Mouse (Mus musculus) C2C12 (cell line): ENCODE data around the gene Mansc1. TPM values are rescaled to one million over a fixed set of nuclear protein-coding genes. Genes with fewer than 3 reads are reported as not detected.

ENCODE experiments used
- H3K27me3 ChIP-seq: one replicate; pipeline ENCODE4 v1.6.1; 2011; ENCODE audit not compliant: control insufficient read depth, insufficient read depth, insufficient read length
- H3K36me3 ChIP-seq: one replicate; pipeline ENCODE4 v1.6.1; 2011; ENCODE audit not compliant: control insufficient read depth, insufficient read depth
- H3K4me3 ChIP-seq: one replicate; pipeline ENCODE4 v1.5.1; 2011; ENCODE audit warnings: mild to moderate bottlenecking, control low read depth; ENCODE audit not compliant: poor library complexity, insufficient read depth, severe bottlenecking
- H3K79me2 ChIP-seq: one replicate; pipeline ENCODE4 v1.6.1; 2011; ENCODE audit not compliant: control insufficient read depth, insufficient read depth
- H3K79me3 ChIP-seq: one replicate; pipeline ENCODE4 v1.6.1; 2011; ENCODE audit warnings: low read depth, control low read depth
- H3ac ChIP-seq: one replicate; pipeline ENCODE3; 2011; ENCODE audit warnings: low read depth; ENCODE audit not compliant: control insufficient read depth, insufficient read length
- CEBPB ChIP-seq: IDR thresholded peaks from one replicate; pipeline ENCODE4 v1.6.1; 2011; ENCODE audit warnings: low read depth, mild to moderate bottlenecking, control low read depth, moderate library complexity
- CTCF ChIP-seq: IDR thresholded peaks from one replicate; pipeline ENCODE4 v1.5.1; 2011; ENCODE audit not compliant: control insufficient read depth, insufficient read depth, insufficient read length
- FOSL1 ChIP-seq: IDR thresholded peaks from one replicate; pipeline ENCODE4 v1.8.0; 2011; ENCODE audit warnings: mild to moderate bottlenecking, low read length; ENCODE audit not compliant: poor library complexity, insufficient read depth, severe bottlenecking
- MAX ChIP-seq: IDR thresholded peaks from one replicate; pipeline ENCODE4 v1.6.1; 2011; ENCODE audit warnings: mild to moderate bottlenecking, control low read depth
- MYOD1 ChIP-seq: IDR thresholded peaks from one replicate; pipeline ENCODE4 v1.6.1; 2011; ENCODE audit warnings: low read depth; ENCODE audit not compliant: control insufficient read depth, insufficient read length
- MYOG ChIP-seq: IDR thresholded peaks from one replicate; pipeline ENCODE4 v1.6.1; 2011; ENCODE audit not compliant: control insufficient read depth, insufficient read length; ENCODE audit errors: extremely low read depth
- USF1 ChIP-seq: IDR thresholded peaks from one replicate; pipeline ENCODE4 v1.6.1; 2011; ENCODE audit warnings: low read depth, mild to moderate bottlenecking, control low read depth, moderate library complexity
- polyA plus RNA-seq: library from polyadenylated mRNA; unstranded; fragments of >200 nt; fragmentation: generic; extraction: Trizol; gene quantifications from one replicate; pipeline ENCODE4 v1.2.1, GENCODE M21; 2012; ENCODE audit warnings: missing spikeins

The Mansc1 gene
- polyA plus RNA-seq, 1 experiment: not detected

- H3K79me3 ChIP-seq: no peaks in the 10 kb centered on the region
- H3K27me3 ChIP-seq: no peaks in the 10 kb centered on the region
- TF ChIP-seq FOSL1: no peak
- peak; percentile 16 for TF ChIP-seq CTCF
- TF ChIP-seq CEBPB: no peak
- no peak for TF ChIP-seq MYOD1
- TF ChIP-seq MYOG: no peak
- TF ChIP-seq USF1: no peak
- TF ChIP-seq MAX: no peak
- no peaks in the 10 kb centered on the region for H3K36me3 ChIP-seq
- no peak overlapping the region for H3ac ChIP-seq
- H3K4me3 ChIP-seq: no peak overlapping the region
- H3K79me2 ChIP-seq: no peaks in the 10 kb centered on the region
These were observed 27.0 kb upstream of the Mansc1 start for GRCm38 (mm10) chr6:134659108-134659958.

DNA sequence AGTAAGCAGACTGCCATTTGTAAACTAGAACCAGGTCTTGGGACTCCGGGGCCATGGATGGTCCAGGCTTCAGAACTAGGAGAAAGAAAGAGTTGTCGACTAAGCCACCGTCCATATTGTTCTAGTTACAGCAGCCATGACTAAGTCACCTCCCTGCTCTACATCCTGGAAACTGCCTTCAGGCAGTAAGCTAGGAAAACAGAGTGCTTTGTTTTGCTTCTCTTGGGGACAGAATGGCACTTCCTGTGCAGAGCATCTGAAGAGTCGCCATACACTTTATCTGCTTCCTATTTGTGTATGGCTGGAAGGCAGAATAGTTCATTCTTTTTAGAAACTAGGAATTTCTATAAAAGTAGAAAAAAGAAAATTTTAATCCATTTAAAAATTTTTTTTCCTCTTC, 24.2 kb upstream of the Mansc1 start:
- Histone ChIP-seq H3K36me3 (no peaks in the 10 kb centered on the region), H3ac (no peak overlapping the region), H3K79me2 (no peaks in the 10 kb centered on the region), H3K27me3 (no peaks in the 10 kb centered on the region), H3K4me3 (no peak overlapping the region), H3K79me3 (no peaks in the 10 kb centered on the region)
- TF ChIP-seq USF1: no peak
- no peak for TF ChIP-seq MAX
- no peak for TF ChIP-seq CEBPB
- no peak for TF ChIP-seq CTCF
- no peak for TF ChIP-seq MYOG
- TF ChIP-seq FOSL1: no peak
- no peak for TF ChIP-seq MYOD1

DNA sequence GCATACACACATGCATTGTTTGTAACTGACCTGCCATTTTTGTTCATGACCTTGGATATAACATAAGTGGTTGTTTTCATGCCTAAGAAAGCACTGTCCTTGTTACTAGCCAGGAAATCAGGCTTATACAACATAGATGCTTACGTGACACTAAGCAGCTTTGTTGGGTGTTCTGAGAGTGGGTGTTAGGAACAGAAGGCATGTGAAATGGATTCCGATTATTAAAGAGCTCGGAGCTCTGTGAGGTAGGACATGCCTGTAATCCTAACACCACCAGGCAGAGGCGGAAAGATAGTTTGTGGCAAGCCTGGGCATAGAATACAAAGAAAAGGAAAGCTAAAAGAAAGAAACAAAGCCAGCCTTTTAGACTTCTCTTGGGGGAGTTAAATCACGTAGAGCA, 16.1 kb upstream of the Mansc1 start:
- TF ChIP-seq CTCF (no peak), FOSL1 (no peak), MYOD1 (no peak), USF1 (no peak), MAX (no peak), MYOG (no peak), CEBPB (no peak)
- Histone ChIP-seq H3K27me3 (no peaks in the 10 kb centered on the region), H3K79me3 (no peaks in the 10 kb centered on the region), H3K79me2 (no peaks in the 10 kb centered on the region), H3K36me3 (no peaks in the 10 kb centered on the region), H3ac (no peak overlapping the region), H3K4me3 (no peak overlapping the region)

DNA sequence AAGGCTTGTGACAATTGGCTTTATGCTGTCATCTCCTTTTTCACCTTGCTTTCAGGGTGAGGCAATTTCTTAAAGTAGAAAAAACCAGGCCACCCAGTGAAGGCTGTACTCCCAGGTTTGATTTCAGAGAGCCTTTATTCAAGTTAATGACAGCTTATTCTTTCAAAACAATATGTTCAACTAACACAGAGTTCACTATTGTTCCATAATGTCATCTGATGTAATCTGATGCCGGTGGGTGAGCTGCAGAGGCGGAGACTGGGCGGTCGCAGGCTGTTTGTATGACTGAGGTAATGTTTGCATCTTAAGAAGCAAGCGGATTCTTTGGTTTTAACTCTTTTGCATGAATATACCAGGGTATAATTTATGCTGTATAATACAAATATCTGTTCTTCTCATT, 15.3 kb upstream of the Mansc1 start:
- Histone ChIP-seq H3K79me3 (no peaks in the 10 kb centered on the region), H3K27me3 (no peaks in the 10 kb centered on the region), H3K36me3 (no peaks in the 10 kb centered on the region), H3K4me3 (no peak overlapping the region), H3ac (no peak overlapping the region), H3K79me2 (no peaks in the 10 kb centered on the region)
- TF ChIP-seq MYOD1 (no peak), USF1 (no peak), CTCF (no peak), CEBPB (no peak), MYOG (no peak), FOSL1 (no peak), MAX (no peak)

DNA sequence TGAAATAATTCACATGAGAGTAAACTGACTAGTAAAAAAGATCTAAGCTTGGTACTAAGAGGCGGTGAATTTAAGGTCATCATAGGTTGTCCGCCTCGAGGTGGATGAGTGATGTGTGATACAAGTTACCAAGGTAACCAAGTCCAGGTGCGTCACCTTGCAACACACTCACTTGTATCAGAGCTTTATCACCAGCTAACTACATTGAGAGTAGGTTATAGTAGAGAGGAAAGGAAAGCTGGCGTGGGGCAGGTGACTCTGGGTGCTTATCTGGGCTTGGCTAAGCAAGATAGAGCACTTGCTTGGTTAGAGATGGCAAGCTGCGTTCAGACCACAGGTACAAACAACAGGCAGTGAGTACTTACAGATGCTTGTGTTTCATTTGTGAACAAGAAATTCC, 14.5 kb upstream of the Mansc1 start:
- H3K36me3 ChIP-seq: no peaks in the 10 kb centered on the region
- TF ChIP-seq CTCF: no peak
- no peak for TF ChIP-seq USF1
- TF ChIP-seq MYOG: no peak
- no peak for TF ChIP-seq MYOD1
- no peak for TF ChIP-seq CEBPB
- no peak for TF ChIP-seq FOSL1
- no peak for TF ChIP-seq MAX
- H3K4me3 ChIP-seq: no peak overlapping the region
- H3ac ChIP-seq: no peak overlapping the region
- no peaks in the 10 kb centered on the region for H3K79me2 ChIP-seq
- no peaks in the 10 kb centered on the region for H3K27me3 ChIP-seq
- no peaks in the 10 kb centered on the region for H3K79me3 ChIP-seq

DNA sequence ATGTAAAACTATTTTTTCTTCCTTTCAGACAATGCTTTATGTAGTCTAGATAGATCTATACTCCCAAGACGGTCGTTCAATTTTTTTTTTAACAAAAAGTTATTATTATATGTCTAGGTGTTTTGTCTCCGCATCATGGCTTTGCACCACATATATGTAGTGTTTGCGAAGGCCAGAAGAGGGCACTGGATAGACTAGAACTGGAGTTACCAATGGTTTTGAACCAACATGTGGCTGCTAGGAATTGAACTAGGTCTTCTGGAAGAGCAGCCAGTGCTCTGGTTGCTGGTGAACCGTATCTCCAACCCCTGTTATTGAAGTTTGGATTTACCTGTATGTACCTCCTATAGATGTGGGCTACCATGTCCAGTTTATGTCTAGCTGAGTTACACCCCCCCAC, 11.0 kb upstream of the Mansc1 start:
- Histone ChIP-seq H3K27me3 (no peaks in the 10 kb centered on the region), H3K79me2 (no peaks in the 10 kb centered on the region), H3K36me3 (no peaks in the 10 kb centered on the region), H3ac (no peak overlapping the region), H3K4me3 (no peak overlapping the region), H3K79me3 (no peaks in the 10 kb centered on the region)
- TF ChIP-seq CEBPB (no peak), FOSL1 (no peak), MAX (no peak), USF1 (no peak), MYOG (no peak), CTCF (no peak), MYOD1 (no peak)
